Mouse (Mus musculus) MEL (cell line): ENCODE measurements around the gene Herc4. TPM values are rescaled to one million over a fixed set of nuclear protein-coding genes. Genes with fewer than 3 reads are reported as not detected.

Experiments used
- DNase-seq: peaks from one replicate; pipeline ENCODE4 v3.0.0; 2011; ENCODE audit warnings: low read depth, low spot score
- H3K27ac ChIP-seq: 2 replicates; pipeline ENCODE4 v1.5.1; 2012; ENCODE audit warnings: low read depth, mild to moderate bottlenecking, control low read depth, low read length, moderate library complexity; ENCODE audit not compliant: control insufficient read depth
- H3K27me3 ChIP-seq, 2 experiments: fragments of 150-350 bp in 1 of 2; sonication (generic) in 1 of 2; 2 replicates each; pipeline ENCODE4 v1.6.1; 2012; ENCODE audit warnings: low read length in 2 of 2, mild to moderate bottlenecking in 2 of 2, improper control_type of control experiment in 1 of 2, moderate library complexity in 1 of 2; ENCODE audit not compliant: insufficient read depth in 2 of 2, control insufficient read depth in 1 of 2
- H3K36me3 ChIP-seq, 2 experiments: 2 replicates each; pipeline ENCODE4 v1.6.1; 2012 to 2014; ENCODE audit warnings: low read length in 2 of 2, improper control_type of control experiment in 1 of 2, inconsistent platforms in 1 of 2, mild to moderate bottlenecking in 1 of 2; ENCODE audit not compliant: insufficient read depth in 2 of 2, control insufficient read depth in 1 of 2
- H3K4me1 ChIP-seq, 2 experiments: fragments of 150-350 bp in 1 of 2; sonication (generic) in 1 of 2; 2 replicates each; pipeline ENCODE4 v1.6.1; 2012; ENCODE audit warnings: low read length in 2 of 2, improper control_type of control experiment in 1 of 2, mild to moderate bottlenecking in 1 of 2; ENCODE audit not compliant: insufficient read depth in 2 of 2, control insufficient read depth in 1 of 2
- H3K4me3 ChIP-seq, 2 experiments: fragments of 150-350 bp in 1 of 2; sonication (generic) in 1 of 2; 2 replicates each; pipeline ENCODE4 v1.5.1; 2012; ENCODE audit warnings: low read depth in 2 of 2, low read length in 2 of 2, mild to moderate bottlenecking in 2 of 2, moderate library complexity in 2 of 2, control low read depth in 1 of 2, improper control_type of control experiment in 1 of 2; ENCODE audit not compliant: control insufficient read depth in 1 of 2, insufficient read depth in 1 of 2
- H3K79me2 ChIP-seq: 2 replicates; pipeline ENCODE4 v1.6.1; 2012; ENCODE audit warnings: mild to moderate bottlenecking, low read length, moderate library complexity; ENCODE audit not compliant: control insufficient read depth, poor library complexity, insufficient read depth
- H3K9ac ChIP-seq: 2 replicates; pipeline ENCODE4 v1.6.1; 2012; ENCODE audit warnings: low read depth, mild to moderate bottlenecking, control low read depth, low read length, moderate library complexity; ENCODE audit not compliant: control insufficient read depth, poor library complexity, severe bottlenecking
- H3K9me3 ChIP-seq: fragments of 150-350 bp; sonication (generic); replicated peaks from 2 replicates; pipeline ENCODE4 v1.6.1; 2012; ENCODE audit warnings: mild to moderate bottlenecking, low read length, improper control_type of control experiment, moderate library complexity; ENCODE audit not compliant: insufficient read depth
- BHLHE40 ChIP-seq: IDR thresholded peaks from 2 replicates; pipeline ENCODE4 v1.6.1; 2012; ENCODE audit warnings: low read depth, mild to moderate bottlenecking, inconsistent platforms, low read length, improper control_type of control experiment, borderline replicate concordance
- CHD1 ChIP-seq: IDR thresholded peaks from 2 replicates; pipeline ENCODE4 v1.6.1; 2012; ENCODE audit warnings: low read depth, mild to moderate bottlenecking, inconsistent platforms, low read length, improper control_type of control experiment
- CHD2 ChIP-seq: IDR thresholded peaks from 2 replicates; pipeline ENCODE4 v1.6.1; 2011; ENCODE audit warnings: low read length, improper control_type of control experiment
- E2F4 ChIP-seq: IDR thresholded peaks from 2 replicates; pipeline ENCODE4 v1.6.1; 2011; ENCODE audit warnings: low read depth, low read length, improper control_type of control experiment, borderline replicate concordance
- ELF1 ChIP-seq: IDR thresholded peaks from 2 replicates; pipeline ENCODE4 v1.6.1; 2014; ENCODE audit warnings: low read depth, mild to moderate bottlenecking, inconsistent platforms, low read length, improper control_type of control experiment, moderate library complexity
- GATA1 ChIP-seq: IDR thresholded peaks from 2 replicates; pipeline ENCODE4 v1.6.1; 2011; ENCODE audit warnings: low read depth, low read length, improper control_type of control experiment
- HCFC1 ChIP-seq: IDR thresholded peaks from 2 replicates; pipeline ENCODE4 v1.6.1; 2012; ENCODE audit warnings: low read depth, mild to moderate bottlenecking, inconsistent platforms, low read length, improper control_type of control experiment, moderate library complexity
- MAZ ChIP-seq: IDR thresholded peaks from 2 replicates; pipeline ENCODE4 v1.6.1; 2012; ENCODE audit warnings: low read depth, mild to moderate bottlenecking, inconsistent platforms, low read length, improper control_type of control experiment
- MEF2A ChIP-seq: IDR thresholded peaks from 2 replicates; pipeline ENCODE4 v1.6.1; 2014; ENCODE audit warnings: low read depth, mild to moderate bottlenecking, inconsistent platforms, low read length, improper control_type of control experiment; ENCODE audit not compliant: poor library complexity, insufficient replicate concordance, severe bottlenecking; ENCODE audit errors: extremely low read depth
- MYB ChIP-seq: IDR thresholded peaks from 2 replicates; pipeline ENCODE4 v1.6.1; 2011; ENCODE audit warnings: mild to moderate bottlenecking, low read depth, low read length, improper control_type of control experiment
- NELFE ChIP-seq: IDR thresholded peaks from 2 replicates; pipeline ENCODE4 v1.6.1; 2011; ENCODE audit warnings: low read depth, low read length, improper control_type of control experiment
- POLR2AphosphoS2 ChIP-seq: IDR thresholded peaks from 2 replicates; pipeline ENCODE4 v1.6.1; 2011; ENCODE audit warnings: low read length, improper control_type of control experiment
- POLR2AphosphoS5 ChIP-seq: IDR thresholded peaks from 2 replicates; pipeline ENCODE4 v1.6.1; 2012; ENCODE audit warnings: low read depth, borderline replicate concordance, mild to moderate bottlenecking, inconsistent platforms, low read length, moderate library complexity, mixed read lengths
- SMC3 ChIP-seq: IDR thresholded peaks from 2 replicates; pipeline ENCODE4 v1.6.1; 2011; ENCODE audit warnings: low read depth, low read length, improper control_type of control experiment
- TCF12 ChIP-seq: IDR thresholded peaks from 2 replicates; pipeline ENCODE4 v1.6.1; 2014; ENCODE audit warnings: low read depth, mild to moderate bottlenecking, inconsistent platforms, low read length, improper control_type of control experiment, moderate library complexity
- USF2 ChIP-seq, 2 experiments: IDR thresholded peaks; 2 replicates each; pipeline ENCODE4 v1.6.1; 2011 to 2012; ENCODE audit warnings: improper control_type of control experiment in 2 of 2, low read length in 2 of 2, borderline replicate concordance in 1 of 2, inconsistent platforms in 1 of 2, low read depth in 1 of 2, mild to moderate bottlenecking in 1 of 2; ENCODE audit not compliant: insufficient read depth in 1 of 2
- ZKSCAN1 ChIP-seq: IDR thresholded peaks from 2 replicates; pipeline ENCODE4 v1.6.1; 2012; ENCODE audit warnings: low read depth, mild to moderate bottlenecking, inconsistent platforms, low read length, improper control_type of control experiment, moderate library complexity
- ZMIZ1 ChIP-seq: IDR thresholded peaks from 2 replicates; pipeline ENCODE4 v1.6.1; 2012; ENCODE audit warnings: low read depth, mild to moderate bottlenecking, inconsistent platforms, low read length, improper control_type of control experiment, moderate library complexity
- polyA plus RNA-seq, 2 experiments: library from polyadenylated mRNA; stranded (reverse) in 1 of 2; unstranded in 1 of 2; fragments of >175 nt in 1 of 2; fragments of >200 nt in 1 of 2; gene quantifications; 2 replicates each; pipeline versions ENCODE4 v1.2.1 to v1.2.4; 2012; ENCODE audit warnings: low replicate concordance in 2 of 2, low read depth in 1 of 2; ENCODE audit not compliant: insufficient read length in 2 of 2, insufficient read depth in 1 of 2, missing spikeins in 1 of 2
- total RNA-seq: library from RNA; depleted of rRNA; stranded (reverse); fragments of 300-350 nt; gene quantifications from 2 replicates; pipeline ENCODE4 v1.2.3, GENCODE M21; 2012

Gene Herc4
- total and polyA plus RNA-seq, 3 experiments: 37.1 to 140 (median 57.1) TPM

DNA sequence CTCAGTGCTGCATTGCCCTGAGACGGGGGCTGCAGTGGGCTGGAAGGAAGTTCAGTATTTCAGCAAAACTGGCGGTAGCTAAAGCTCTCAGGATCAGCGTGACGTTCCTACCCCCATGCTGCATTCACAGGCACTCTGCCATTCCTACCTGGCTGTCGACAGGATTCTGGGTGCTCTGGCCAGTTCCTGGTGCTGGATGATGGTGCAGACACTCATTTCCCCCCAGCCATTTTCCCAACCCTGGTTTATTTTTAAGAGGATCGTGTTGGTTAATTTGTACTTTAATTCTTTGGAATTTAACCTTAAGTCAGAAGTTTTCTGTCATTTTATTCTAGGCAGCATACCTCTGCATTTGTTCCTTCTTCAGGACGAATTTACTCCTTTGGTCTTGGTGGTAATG is 39.2 kb downstream of the Herc4 start:
- Histone ChIP-seq H3K9ac (no peak overlapping the region), H3K27me3 (no peaks in the 10 kb centered on the region), H3K4me1 (peaks cover 8 to 9% of the 10 kb centered on the region in 2 experiments), H3K79me2 (no peaks in the 10 kb centered on the region), H3K9me3 (no peaks in the 10 kb centered on the region), H3K36me3 (peaks cover 25% of the 10 kb centered on the region in 2 experiments), H3K27ac (no peak overlapping the region), H3K4me3 (no peak overlapping the region)
- TF ChIP-seq SMC3 (no peak), ELF1 (no peak), CHD1 (no peak), MEF2A (no peak), E2F4 (no peak)
- DNase-seq: no peak

DNA sequence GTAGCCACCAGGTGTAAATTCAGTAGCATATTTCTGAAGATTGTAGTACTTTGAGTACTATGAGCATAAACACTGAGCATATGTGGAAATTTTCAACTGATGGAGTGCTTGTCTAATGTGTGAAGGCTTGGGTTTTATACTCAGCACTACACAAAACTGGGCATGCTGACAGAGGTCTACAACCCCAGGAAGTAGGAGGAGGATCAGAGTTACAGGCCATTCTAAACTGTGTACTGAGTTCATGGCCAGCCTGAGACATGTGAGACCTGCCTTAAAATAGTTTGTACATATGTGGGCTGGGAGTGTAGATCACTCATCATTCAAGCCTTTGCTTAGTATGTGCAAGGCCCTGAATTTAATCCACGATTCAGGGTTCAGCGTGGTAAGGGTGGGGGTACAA is 58.7 kb downstream of the Herc4 start:
- H3K27me3 ChIP-seq: no peaks in the 10 kb centered on the region
- DNase-seq: no peak
- no peak for TF ChIP-seq ELF1
- TF ChIP-seq E2F4: no peak
- no peak for TF ChIP-seq ZMIZ1
- TF ChIP-seq TCF12: no peak
- TF ChIP-seq MYB: no peak
- TF ChIP-seq GATA1: no peak
- no peak for TF ChIP-seq NELFE
- no peak for TF ChIP-seq BHLHE40
- no peak for TF ChIP-seq POLR2AphosphoS5
- no peak for TF ChIP-seq USF2 (IDR thresholded peaks at IDR 0.05; ENCODE audit: borderline replicate concordance in 1 of 2, insufficient read depth in 1 of 2, low read depth in 1 of 2, low read length in 2 of 2)
- no peak for TF ChIP-seq MAZ
- no peak for TF ChIP-seq POLR2AphosphoS2
- TF ChIP-seq ZKSCAN1: no peak
- no peak for TF ChIP-seq CHD2
- no peak for TF ChIP-seq HCFC1
- no peak overlapping the region for H3K4me3 ChIP-seq
- H3K4me1 ChIP-seq: no peaks in the 10 kb centered on the region
- no peak overlapping the region for H3K27ac ChIP-seq
- H3K79me2 ChIP-seq: no peaks in the 10 kb centered on the region
- H3K36me3 ChIP-seq: peaks cover 0 to 27% of the 10 kb centered on the region in 2 experiments; a peak in 2 of 4 replicates
- no peak overlapping the region for H3K9ac ChIP-seq
- no peaks in the 10 kb centered on the region for H3K9me3 ChIP-seq
